Mouse (Mus musculus) gastrocnemius, adult 8-10 months (tissue): ENCODE results near the gene Rasgef1b. TPM values are rescaled to one million over a fixed set of nuclear protein-coding genes. Genes with fewer than 3 reads are reported as not detected.
A peak's percentile ranks its signal among the peaks of the same experiment; 100 is the strongest.

Experiments
- DNase-seq, 2 experiments: peaks; one replicate each; pipeline ENCODE4 v3.0.0; 2022; ENCODE audit warnings: low spot score in 2 of 2
- total RNA-seq, 4 experiments: library from RNA; stranded (reverse); gene quantifications; 2 replicates each; pipeline ENCODE4 v1.2.4; 2022

Rasgef1b gene
- total RNA-seq, 4 experiments from 2014 or later, result 0.24 to 0.36 (median 0.35) TPM; not detected in 1

GRCm38 (mm10) chr5:99262197-99262920 is 466.5 kb downstream of the Rasgef1b start:
- no peak for DNase-seq

GRCm38 (mm10) chr5:99261121-99261724 is 467.6 kb downstream of the Rasgef1b start:
- DNase-seq, result no peak

GRCm38 (mm10) chr5:99258003-99258500 is 470.8 kb downstream of the Rasgef1b start:
- DNase-seq, result no peak

GRCm38 (mm10) chr5:99252203-99253135 is 476.4 kb downstream of the Rasgef1b start:
- peak; percentile 85 to 87 for DNase-seq

- DNase-seq, result no peak
Observed at GRCm38 (mm10) chr5:99251379-99252202, 477.3 kb downstream of the Rasgef1b start.

- no peak for DNase-seq
Observed at GRCm38 (mm10) chr5:99250820-99251219, 478.0 kb downstream of the Rasgef1b start.

- DNase-seq, result peak; percentile 84 to 86
Observed at GRCm38 (mm10) chr5:99248501-99248900, 480.4 kb downstream of the Rasgef1b start.

- DNase-seq, result no peak
Observed at GRCm38 (mm10) chr5:99247915-99248314, 480.9 kb downstream of the Rasgef1b start.

GRCm38 (mm10) chr5:99247441-99247840 is 481.4 kb downstream of the Rasgef1b start:
- no peak for DNase-seq

- no peak for DNase-seq
Observed at GRCm38 (mm10) chr5:99246972-99247371, 481.9 kb downstream of the Rasgef1b start.

GRCm38 (mm10) chr5:99241988-99242740 is 486.7 kb downstream of the Rasgef1b start:
- DNase-seq, result no peak

GRCm38 (mm10) chr5:99240501-99240900 is 488.4 kb downstream of the Rasgef1b start:
- DNase-seq, result no peak

GRCm38 (mm10) chr5:99239677-99240076 is 489.2 kb downstream of the Rasgef1b start:
- no peak for DNase-seq

- DNase-seq, result no peak
Observed at GRCm38 (mm10) chr5:99238150-99238549, 490.7 kb downstream of the Rasgef1b start.

- no peak for DNase-seq
Observed at GRCm38 (mm10) chr5:99236888-99237752, 491.7 kb downstream of the Rasgef1b start.

GRCm38 (mm10) chr5:99236431-99236830 is 492.4 kb downstream of the Rasgef1b start:
- DNase-seq, result no peak

- DNase-seq, result no peak
Observed at GRCm38 (mm10) chr5:99234275-99234674, 494.6 kb downstream of the Rasgef1b start.

GRCm38 (mm10) chr5:99233176-99233575 is 495.7 kb downstream of the Rasgef1b start:
- no peak for DNase-seq

GRCm38 (mm10) chr5:99232410-99232809 is 496.5 kb downstream of the Rasgef1b start:
- no peak for DNase-seq
